Mouse (Mus musculus): Measurements from ENCODE around the gene Plin5. TPM values are rescaled to one million over a fixed set of nuclear protein-coding genes. Genes with fewer than 3 reads are reported as not detected.
A peak's percentile ranks its signal among the peaks of the same experiment; 100 is the strongest.

The Plin5 gene
- total and polyA plus RNA-seq, 3 experiments = not detected

DNA sequence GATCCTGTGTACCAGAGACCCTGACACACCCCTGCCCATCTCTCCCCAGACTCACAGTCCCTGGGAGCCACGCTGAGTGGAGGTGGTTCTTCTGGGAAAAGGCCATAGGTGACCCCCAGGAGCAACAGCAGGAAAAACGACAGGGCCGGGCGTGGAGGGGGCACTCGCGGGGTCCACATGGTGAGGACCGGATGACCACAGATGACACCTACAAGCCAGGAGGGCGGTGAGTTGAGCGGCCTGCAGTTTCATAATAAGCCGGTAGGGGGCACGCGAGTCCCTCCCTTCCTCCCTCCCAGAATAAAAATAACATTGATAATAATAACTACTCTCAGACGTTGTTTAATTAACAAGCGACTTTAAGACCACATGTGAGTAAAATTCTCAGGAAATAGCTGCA is 15.3 kb upstream of the Plin5 start (continued):
- TF ChIP-seq ZMIZ1 (IDR thresholded peaks at IDR 0.05; ENCODE audit: low read depth, low read length) = no peak
- no peak for TF ChIP-seq POLR2A (IDR thresholded peaks at IDR 0.05; ENCODE audit: control insufficient read depth in 1 of 2, insufficient read depth in 1 of 2, low read depth in 1 of 2, low read length in 2 of 2, poor library complexity in 1 of 2)
- TF ChIP-seq UBTF (IDR thresholded peaks at IDR 0.05; ENCODE audit: borderline replicate concordance, insufficient read depth, low read depth, low read length) = no peak
- TF ChIP-seq USF1 (IDR thresholded peaks at IDR 0.05; ENCODE audit: low read depth, low read length) = no peak
- TF ChIP-seq POLR2AphosphoS5 (IDR thresholded peaks at IDR 0.05; ENCODE audit: borderline replicate concordance, low read depth, low read length) = no peak
- TF ChIP-seq MYC (IDR thresholded peaks at IDR 0.05; ENCODE audit: low read depth, low read length) = no peak; the same call in 1 of the 2 replicates
- no peak for TF ChIP-seq POLR2AphosphoS2 (IDR thresholded peaks at IDR 0.05; ENCODE audit: low read length)
- TF ChIP-seq CHD1 (IDR thresholded peaks at IDR 0.05; ENCODE audit: low read depth, low read length) = no peak
- no peak for TF ChIP-seq TAL1 (IDR thresholded peaks at IDR 0.05; ENCODE audit: low read length)
- TF ChIP-seq MAX (IDR thresholded peaks at IDR 0.05; ENCODE audit: low read length) = no peak
- no peak for TF ChIP-seq TBP (IDR thresholded peaks at IDR 0.05; ENCODE audit: low read depth, low read length)
- peak; percentile 35; the same call in 1 of the 2 replicates for TF ChIP-seq ZC3H11A (IDR thresholded peaks at IDR 0.05; ENCODE audit: low read depth, low read length)
- TF ChIP-seq JUND (IDR thresholded peaks at IDR 0.05; ENCODE audit: low read depth, low read length) = no peak
- TF ChIP-seq GATA1 (IDR thresholded peaks at IDR 0.05; ENCODE audit: low read depth, low read length) = no peak
- no peak for TF ChIP-seq E2F4 (IDR thresholded peaks at IDR 0.05; ENCODE audit: borderline replicate concordance, low read depth, low read length)
- TF ChIP-seq SIN3A (IDR thresholded peaks at IDR 0.05; ENCODE audit: low read length) = no peak
- peak; percentile 87 to 89 (median 89) for TF ChIP-seq CTCF (IDR thresholded peaks at IDR 0.05 in 2 of 3, conservative IDR thresholded peaks at IDR 0.05 in 1 of 3; ENCODE audit: control insufficient read depth in 1 of 3, insufficient read depth in 1 of 3, low read depth in 2 of 3, low read length in 3 of 3, poor library complexity in 1 of 3, severe bottlenecking in 1 of 3)
- TF ChIP-seq MAZ (IDR thresholded peaks at IDR 0.05; ENCODE audit: low read depth, low read length) = peak; percentile 70; the same call in 1 of the 2 replicates
- no peak; the same call in 1 of the 2 replicates for TF ChIP-seq ELF1 (IDR thresholded peaks at IDR 0.05; ENCODE audit: low read depth, low read length)
- TF ChIP-seq KAT2A (conservative IDR thresholded peaks at IDR 0.05; ENCODE audit: low read depth, low read length) = no peak
- no peak for TF ChIP-seq ETS1 (IDR thresholded peaks at IDR 0.05; ENCODE audit: low read depth, low read length)
- no peak for TF ChIP-seq RCOR1 (IDR thresholded peaks at IDR 0.05; ENCODE audit: low read depth, low read length)

DNA sequence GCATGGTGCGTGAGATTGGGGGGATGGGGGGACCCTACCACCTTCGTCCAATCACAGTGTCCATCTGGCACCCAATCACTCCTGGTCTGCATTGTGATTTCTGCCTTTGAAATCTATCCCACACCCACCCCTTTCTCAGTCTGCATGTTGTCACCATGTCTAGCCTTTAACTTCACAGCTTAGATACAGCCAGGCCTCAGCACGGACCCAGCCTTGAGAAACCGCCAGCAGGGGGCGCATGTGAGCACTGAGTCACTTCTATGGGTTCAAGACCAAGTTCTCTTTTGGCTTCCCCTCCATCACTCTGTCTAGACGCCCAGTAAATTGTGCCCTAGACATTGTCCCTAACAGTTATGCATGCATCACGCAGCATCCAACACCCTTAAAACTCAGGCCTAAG is 14.4 kb upstream of the Plin5 start:
- peak; percentile 86 for DNase-seq (ENCODE audit: low read depth, low spot score)
- H3K36me3 ChIP-seq (ENCODE audit: control insufficient read depth in 1 of 2, insufficient read depth in 2 of 2, low read length in 2 of 2) = peaks cover 0 to 2% of the 10 kb centered on the region in 2 experiments; a peak in 1 of 4 replicates

More for the DNA sequence above, 14.4 kb upstream of the Plin5 start:
- no peaks in the 10 kb centered on the region for H3K79me2 ChIP-seq (ENCODE audit: control insufficient read depth, insufficient read depth, low read length, poor library complexity)
- no peaks in the 10 kb centered on the region for H3K27me3 ChIP-seq (ENCODE audit: control insufficient read depth in 1 of 2, insufficient read depth in 2 of 2, low read length in 2 of 2)
- H3K9me3 ChIP-seq (replicated peaks; ENCODE audit: insufficient read depth, low read length) = no peaks in the 10 kb centered on the region
- TF ChIP-seq RAD21 (IDR thresholded peaks at IDR 0.05; ENCODE audit: low read depth, low read length) = peak; percentile 29
- no peak for TF ChIP-seq MYB (IDR thresholded peaks at IDR 0.05; ENCODE audit: low read depth, low read length)
- TF ChIP-seq RCOR1 (IDR thresholded peaks at IDR 0.05; ENCODE audit: low read depth, low read length) = no peak
- no peak for TF ChIP-seq ZMIZ1 (IDR thresholded peaks at IDR 0.05; ENCODE audit: low read depth, low read length)
- TF ChIP-seq CHD2 (IDR thresholded peaks at IDR 0.05; ENCODE audit: low read length) = no peak
- no peak for TF ChIP-seq GATA1 (IDR thresholded peaks at IDR 0.05; ENCODE audit: low read depth, low read length)
- TF ChIP-seq NRF1 (IDR thresholded peaks at IDR 0.05; ENCODE audit: insufficient read depth, low read depth, low read length, poor library complexity, severe bottlenecking) = no peak
- TF ChIP-seq POLR2AphosphoS2 (IDR thresholded peaks at IDR 0.05; ENCODE audit: low read length) = no peak
- TF ChIP-seq SMC3 (IDR thresholded peaks at IDR 0.05; ENCODE audit: low read depth, low read length) = peak; percentile 77
- no peak for TF ChIP-seq KAT2A (conservative IDR thresholded peaks at IDR 0.05; ENCODE audit: low read depth, low read length)
- TF ChIP-seq MAX (IDR thresholded peaks at IDR 0.05; ENCODE audit: low read length) = no peak
- TF ChIP-seq USF2 (IDR thresholded peaks at IDR 0.05; ENCODE audit: borderline replicate concordance in 1 of 2, insufficient read depth in 1 of 2, low read depth in 1 of 2, low read length in 2 of 2) = no peak
- TF ChIP-seq NELFE (IDR thresholded peaks at IDR 0.05; ENCODE audit: low read depth, low read length) = no peak
- TF ChIP-seq ELF1 (IDR thresholded peaks at IDR 0.05; ENCODE audit: low read depth, low read length) = no peak
- no peak for TF ChIP-seq CHD1 (IDR thresholded peaks at IDR 0.05; ENCODE audit: low read depth, low read length)
- TF ChIP-seq MXI1 (IDR thresholded peaks at IDR 0.05; ENCODE audit: low read depth, low read length) = no peak
- TF ChIP-seq UBTF (IDR thresholded peaks at IDR 0.05; ENCODE audit: borderline replicate concordance, insufficient read depth, low read depth, low read length) = no peak
- TF ChIP-seq TCF12 (IDR thresholded peaks at IDR 0.05; ENCODE audit: low read depth, low read length) = no peak
- peak; percentile 89 to 97 (median 91) for TF ChIP-seq CTCF (IDR thresholded peaks at IDR 0.05 in 2 of 3, conservative IDR thresholded peaks at IDR 0.05 in 1 of 3; ENCODE audit: control insufficient read depth in 1 of 3, insufficient read depth in 1 of 3, low read depth in 2 of 3, low read length in 3 of 3, poor library complexity in 1 of 3, severe bottlenecking in 1 of 3)
- no peak for TF ChIP-seq EP300 (IDR thresholded peaks at IDR 0.05; ENCODE audit: low read depth in 1 of 2, low read length in 2 of 2)
- no peak overlapping the region for H3K9ac ChIP-seq (ENCODE audit: control insufficient read depth, low read depth, low read length, poor library complexity, severe bottlenecking)
- H3K4me1 ChIP-seq (ENCODE audit: control insufficient read depth in 1 of 2, insufficient read depth in 2 of 2, low read length in 2 of 2) = peaks cover 0 to 3% of the 10 kb centered on the region in 2 experiments; a peak in 2 of 4 replicates
- H3K27ac ChIP-seq (ENCODE audit: control insufficient read depth, low read depth, low read length) = no peak overlapping the region
- H3K4me3 ChIP-seq (ENCODE audit: control insufficient read depth in 1 of 2, insufficient read depth in 1 of 2, low read depth in 2 of 2, low read length in 2 of 2) = no peak overlapping the region
